Mouse (Mus musculus): ENCODE measurements at regions not wholly inside any gene's neighbourhood (a gene's known extent, or its start where the extent isn't known, plus 50 kb on each side); places are given as distances from the start of the nearest gene placed in this dataset.

DNA sequence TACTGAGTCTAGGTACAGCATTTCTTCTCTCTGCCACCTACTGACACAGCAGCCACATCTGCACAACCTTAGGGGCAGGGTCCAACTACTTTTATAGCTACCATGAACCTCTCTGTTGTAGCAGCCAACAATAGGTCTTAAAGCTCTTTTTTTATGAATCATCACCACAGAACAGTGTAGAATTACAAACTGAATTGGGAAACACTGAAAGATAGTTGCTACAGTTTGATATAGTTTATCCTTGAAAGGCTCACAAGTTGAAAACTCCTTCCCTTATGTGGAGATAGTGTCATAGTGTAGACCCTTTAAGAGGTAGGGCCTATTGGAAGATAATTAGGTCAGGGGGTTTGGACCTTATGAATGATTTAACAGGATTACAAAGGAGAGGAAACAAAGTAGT lies 679.9 kb downstream of the Ryr2 start:
- H3K27ac ChIP-seq (ENCODE audit: low read depth): no peak overlapping the region
- H3K4me3 ChIP-seq (ENCODE audit: low read depth, low read length): no peak overlapping the region
- H3K4me1 ChIP-seq (ENCODE audit: insufficient read depth): no peaks in the 10 kb centered on the region
- no peak overlapping the region for H3K9ac ChIP-seq
- H3K9me3 ChIP-seq (ENCODE audit: low read depth, low read length): no peaks in the 10 kb centered on the region
- no peak overlapping the region for H3K4me2 ChIP-seq
- no peaks in the 10 kb centered on the region for H3K36me3 ChIP-seq (ENCODE audit: insufficient read depth)
- TF ChIP-seq CTCF (IDR thresholded peaks at IDR 0.05; ENCODE audit: low read depth): no peak
- DNase-seq (no peak), ATAC-seq (ENCODE audit: insufficient read depth) (no peak)
- no peaks in the 10 kb centered on the region for H3K27me3 ChIP-seq (ENCODE audit: insufficient read depth, low read length)

DNA sequence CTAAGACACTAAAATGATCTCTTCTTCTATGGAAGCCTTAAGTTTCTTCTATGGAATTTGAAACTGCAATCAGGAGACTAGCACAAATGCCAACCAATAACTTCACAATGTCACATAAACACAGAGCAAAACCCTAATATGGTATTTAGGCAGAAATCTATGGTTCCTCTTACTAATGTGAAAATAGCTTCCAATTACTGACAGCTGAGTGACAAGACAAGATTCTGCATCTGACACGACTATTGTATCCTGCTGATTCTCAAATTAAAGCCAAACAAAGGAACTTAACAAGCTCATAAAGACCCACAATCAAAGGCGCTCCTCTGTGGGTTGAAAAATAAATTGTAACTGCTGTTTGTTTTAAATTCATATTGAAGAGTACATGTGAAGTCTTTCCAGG lies 714.7 kb downstream of the Ryr2 start:
- Histone ChIP-seq H3K27ac (ENCODE audit: low read depth) (no peak overlapping the region), H3K27me3 (ENCODE audit: insufficient read depth, low read length) (no peaks in the 10 kb centered on the region), H3K9ac (no peak overlapping the region), H3K36me3 (ENCODE audit: insufficient read depth) (no peaks in the 10 kb centered on the region), H3K4me3 (ENCODE audit: low read depth, low read length) (no peak overlapping the region), H3K9me3 (ENCODE audit: low read depth, low read length) (no peaks in the 10 kb centered on the region), H3K4me2 (no peak overlapping the region), H3K4me1 (ENCODE audit: insufficient read depth) (no peaks in the 10 kb centered on the region)
- 73% methylated on average over 2 of the region's 2 CpGs for WGBS
- TF ChIP-seq CTCF (IDR thresholded peaks at IDR 0.05; ENCODE audit: low read depth): no peak
- ATAC-seq (ENCODE audit: insufficient read depth) (no peak), DNase-seq (no peak)

GRCm38 (mm10) chr13:11375452-11375851 lies 731.3 kb downstream of the Ryr2 start:
- Histone ChIP-seq H3K9me3 (ENCODE audit: low read depth, low read length) (no peaks in the 10 kb centered on the region; the same call in 1 of the 2 replicates), H3K9ac (no peak overlapping the region), H3K27ac (ENCODE audit: low read depth) (no peak overlapping the region), H3K4me3 (ENCODE audit: low read depth, low read length) (no peak overlapping the region), H3K4me1 (ENCODE audit: insufficient read depth) (no peaks in the 10 kb centered on the region), H3K27me3 (ENCODE audit: insufficient read depth, low read length) (no peaks in the 10 kb centered on the region), H3K36me3 (ENCODE audit: insufficient read depth) (no peaks in the 10 kb centered on the region), H3K4me2 (no peak overlapping the region)
- ATAC-seq (ENCODE audit: insufficient read depth): no peak
- DNase-seq: no peak
- TF ChIP-seq CTCF (IDR thresholded peaks at IDR 0.05; ENCODE audit: low read depth): no peak

DNA sequence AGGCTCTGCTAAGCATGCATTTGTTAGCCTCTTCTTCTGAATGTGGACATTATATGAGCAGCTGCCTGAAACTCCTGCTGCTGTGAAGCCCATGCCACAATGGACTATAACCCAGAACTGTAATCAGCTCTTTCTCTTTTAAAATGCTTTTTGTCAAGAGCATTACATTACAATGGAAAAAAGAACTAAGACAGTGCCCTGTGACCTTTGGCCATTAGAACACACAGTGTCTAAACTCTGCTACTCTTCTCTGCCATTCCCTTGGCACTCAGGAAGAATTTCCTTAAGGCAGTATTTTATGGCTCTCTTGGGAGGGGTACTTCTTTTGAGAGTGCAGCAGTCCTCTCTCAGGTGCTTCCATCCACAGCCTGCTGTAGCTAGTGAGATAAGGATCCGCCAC lies 737.3 kb downstream of the Ryr2 start:
- Histone ChIP-seq H3K4me3 (ENCODE audit: low read depth, low read length) (no peak overlapping the region), H3K36me3 (ENCODE audit: insufficient read depth) (no peaks in the 10 kb centered on the region), H3K9ac (no peak overlapping the region), H3K27me3 (ENCODE audit: insufficient read depth, low read length) (no peaks in the 10 kb centered on the region), H3K27ac (ENCODE audit: low read depth) (no peak overlapping the region), H3K4me1 (ENCODE audit: insufficient read depth) (no peaks in the 10 kb centered on the region), H3K4me2 (no peak overlapping the region), H3K9me3 (ENCODE audit: low read depth, low read length) (no peaks in the 10 kb centered on the region)
- WGBS: 42% methylated on average over 1 of the region's 1 CpGs
- no peak for ATAC-seq (ENCODE audit: insufficient read depth)
- no peak for TF ChIP-seq CTCF (IDR thresholded peaks at IDR 0.05; ENCODE audit: low read depth)
- no peak for DNase-seq

GRCm38 (mm10) chr13:11362872-11363271 lies 743.9 kb downstream of the Ryr2 start:
- DNase-seq (no peak), ATAC-seq (ENCODE audit: insufficient read depth) (no peak)
- H3K4me3 ChIP-seq (ENCODE audit: low read depth, low read length): no peak overlapping the region
- TF ChIP-seq CTCF (IDR thresholded peaks at IDR 0.05; ENCODE audit: low read depth): peak; percentile 12; the same call in 1 of the 2 replicates
- no peaks in the 10 kb centered on the region for H3K4me1 ChIP-seq (ENCODE audit: insufficient read depth)
- H3K4me2 ChIP-seq: no peak overlapping the region
- H3K27me3 ChIP-seq (ENCODE audit: insufficient read depth, low read length): no peaks in the 10 kb centered on the region
- no peaks in the 10 kb centered on the region for H3K36me3 ChIP-seq (ENCODE audit: insufficient read depth)
- 74% methylated on average over 3 of the region's 3 CpGs for WGBS
- H3K27ac ChIP-seq (ENCODE audit: low read depth): no peak overlapping the region
- H3K9ac ChIP-seq: no peak overlapping the region
- no peaks in the 10 kb centered on the region for H3K9me3 ChIP-seq (ENCODE audit: low read depth, low read length)

DNA sequence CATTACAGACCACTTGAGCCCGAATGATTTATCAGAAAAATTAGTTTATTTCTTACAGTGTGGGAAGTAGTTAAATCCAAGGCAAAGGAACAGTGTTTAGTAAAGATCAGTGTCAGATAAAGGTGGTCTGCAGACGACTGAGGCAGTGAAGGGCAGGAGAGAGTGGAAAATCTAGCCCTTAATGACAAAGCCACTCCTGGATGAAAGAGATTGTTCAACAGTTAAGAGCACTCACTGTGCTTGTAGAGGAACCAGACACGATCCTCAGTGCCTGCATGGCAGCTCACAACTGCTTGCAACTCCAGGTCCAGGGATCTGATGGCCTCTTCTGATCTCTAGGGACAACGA lies 758.3 kb downstream of the Ryr2 start:
- 33% methylated on average over 4 of the region's 4 CpGs for WGBS

DNA sequence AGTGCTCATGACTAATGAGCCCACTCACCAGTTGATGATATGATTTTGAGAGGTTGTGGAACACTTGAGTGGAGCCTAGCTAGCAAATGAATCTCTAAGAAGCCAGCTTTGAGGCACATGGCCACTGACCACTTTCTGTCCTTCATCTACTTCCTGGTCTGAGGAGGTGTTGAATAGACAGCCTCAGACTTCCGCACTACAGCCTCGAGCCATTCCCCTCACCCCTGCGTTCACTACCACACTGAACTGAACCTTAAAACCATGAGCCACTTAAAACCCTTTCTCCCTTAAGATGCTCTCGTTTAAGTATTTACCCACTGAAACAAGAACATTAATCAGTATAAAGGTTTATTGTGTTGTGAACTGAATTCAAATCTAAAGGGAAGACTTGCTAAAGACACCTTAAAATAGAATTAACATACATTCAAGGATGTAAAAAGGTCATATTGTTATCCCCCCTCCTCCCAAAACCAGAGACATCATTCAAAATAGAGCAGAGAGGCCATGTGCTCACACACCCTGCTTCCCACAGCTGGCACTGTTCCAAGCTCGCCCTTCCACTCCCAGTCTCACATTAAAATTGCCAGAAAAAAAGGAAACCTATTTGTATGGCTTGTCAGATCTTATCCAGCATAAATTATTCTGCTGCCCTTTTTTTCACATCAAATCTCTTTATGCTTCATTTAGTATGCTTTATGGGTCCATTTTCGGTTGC lies 758.8 kb downstream of the Ryr2 start:
- no peak overlapping the region for H3K9ac ChIP-seq
- H3K4me1 ChIP-seq (ENCODE audit: insufficient read depth): no peaks in the 10 kb centered on the region
- 38% methylated on average over 6 of the region's 6 CpGs for WGBS
- ATAC-seq (ENCODE audit: insufficient read depth) (no peak; the same call in 1 of the 2 replicates), DNase-seq (peak; percentile 49)
- no peak overlapping the region for H3K4me2 ChIP-seq
- H3K27ac ChIP-seq (ENCODE audit: low read depth): no peak overlapping the region
- no peaks in the 10 kb centered on the region for H3K36me3 ChIP-seq (ENCODE audit: insufficient read depth)
- H3K27me3 ChIP-seq (ENCODE audit: insufficient read depth, low read length): no peaks in the 10 kb centered on the region
- H3K9me3 ChIP-seq (ENCODE audit: low read depth, low read length): no peaks in the 10 kb centered on the region
- H3K4me3 ChIP-seq (ENCODE audit: low read depth, low read length): no peak overlapping the region
- TF ChIP-seq CTCF (IDR thresholded peaks at IDR 0.05; ENCODE audit: low read depth): no peak

More for the DNA sequence above, 758.3 kb downstream of the Ryr2 start:
- Histone ChIP-seq H3K4me1 (ENCODE audit: insufficient read depth) (no peaks in the 10 kb centered on the region), H3K9ac (no peak overlapping the region), H3K9me3 (ENCODE audit: low read depth, low read length) (no peaks in the 10 kb centered on the region), H3K4me2 (no peak overlapping the region), H3K27me3 (ENCODE audit: insufficient read depth, low read length) (no peaks in the 10 kb centered on the region), H3K36me3 (ENCODE audit: insufficient read depth) (no peaks in the 10 kb centered on the region), H3K27ac (ENCODE audit: low read depth) (no peak overlapping the region), H3K4me3 (ENCODE audit: low read depth, low read length) (no peak overlapping the region)
- peak; percentile 56; the same call in 1 of the 2 replicates for ATAC-seq (ENCODE audit: insufficient read depth)
- TF ChIP-seq CTCF (IDR thresholded peaks at IDR 0.05; ENCODE audit: low read depth): no peak
- DNase-seq: peak; percentile 3

Data from lung, embryonic 14.5 days (tissue).